Mouse (Mus musculus) neural tube, embryonic 10.5 days (tissue): ENCODE measurements around the gene Dock10.

Source experiments
- DNase-seq: peaks from one replicate; pipeline ENCODE4 v3.0.0-alpha.2; 2017; ENCODE audit warnings: low spot score; ENCODE audit errors: extremely low spot score

Gene Dock10

GRCm38 (mm10) chr1:80659465-80660245, 98.7 kb downstream of the Dock10 start:
- DNase-seq = no peak

GRCm38 (mm10) chr1:80656389-80656788, 101.9 kb downstream of the Dock10 start:
- no peak for DNase-seq

DNA sequence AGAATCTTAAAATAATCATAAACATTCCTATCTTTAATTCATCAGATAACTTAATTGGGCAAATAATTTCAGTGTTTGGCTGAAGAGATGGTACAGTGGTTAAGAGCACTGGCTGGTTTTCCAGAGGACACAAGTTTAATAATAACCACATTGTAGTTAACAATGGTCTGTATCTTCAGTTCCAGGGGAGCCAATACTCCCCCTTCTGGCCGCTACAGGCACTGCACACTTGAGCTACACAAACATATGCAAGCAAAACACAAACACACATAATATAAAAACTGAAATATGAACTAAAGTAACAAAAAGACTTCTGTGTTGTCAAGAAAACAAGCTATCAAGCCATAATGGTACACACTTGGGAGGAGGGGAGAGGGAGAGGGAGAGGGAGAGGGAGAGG, 102.5 kb downstream of the Dock10 start:
- DNase-seq = no peak

GRCm38 (mm10) chr1:80655195-80655594, 103.1 kb downstream of the Dock10 start:
- no peak for DNase-seq

DNA sequence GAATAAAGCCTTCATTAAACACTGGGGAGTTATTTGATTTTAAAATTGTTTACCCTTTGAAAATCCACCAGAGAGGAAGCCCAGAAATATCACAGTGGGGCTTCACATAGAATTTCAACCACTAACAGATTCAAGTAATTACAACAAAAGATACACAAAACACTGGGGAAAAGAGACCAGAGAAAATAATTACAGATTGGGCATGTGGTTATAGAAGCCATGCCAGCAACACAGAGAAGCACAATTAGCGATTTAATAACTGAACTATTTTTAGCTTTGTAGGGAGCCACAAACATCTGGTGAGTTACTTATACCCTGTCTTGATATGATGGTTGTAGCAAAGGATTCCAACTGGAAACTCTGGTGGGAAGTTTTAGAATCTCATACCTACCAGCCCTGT, 104.2 kb downstream of the Dock10 start:
- DNase-seq = no peak

DNA sequence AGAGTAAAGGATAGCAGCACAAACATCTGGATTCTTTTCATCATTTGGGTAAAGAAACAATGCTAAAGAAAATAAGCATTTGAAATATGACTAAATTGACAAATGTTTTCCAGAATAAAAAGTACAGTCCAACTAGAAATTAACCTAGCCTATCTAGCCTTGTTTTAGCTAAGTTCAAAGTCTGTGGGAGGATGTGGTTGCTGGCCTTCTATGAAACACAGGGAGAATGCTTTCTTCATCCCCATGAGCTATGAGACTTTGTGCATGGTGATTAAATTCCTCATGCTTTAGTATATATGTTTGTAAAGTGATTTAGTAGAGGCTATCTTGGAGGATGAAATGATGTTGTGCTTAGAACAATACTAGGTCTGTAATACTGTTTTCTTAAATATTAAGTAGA, 105.5 kb downstream of the Dock10 start:
- no peak for DNase-seq

DNA sequence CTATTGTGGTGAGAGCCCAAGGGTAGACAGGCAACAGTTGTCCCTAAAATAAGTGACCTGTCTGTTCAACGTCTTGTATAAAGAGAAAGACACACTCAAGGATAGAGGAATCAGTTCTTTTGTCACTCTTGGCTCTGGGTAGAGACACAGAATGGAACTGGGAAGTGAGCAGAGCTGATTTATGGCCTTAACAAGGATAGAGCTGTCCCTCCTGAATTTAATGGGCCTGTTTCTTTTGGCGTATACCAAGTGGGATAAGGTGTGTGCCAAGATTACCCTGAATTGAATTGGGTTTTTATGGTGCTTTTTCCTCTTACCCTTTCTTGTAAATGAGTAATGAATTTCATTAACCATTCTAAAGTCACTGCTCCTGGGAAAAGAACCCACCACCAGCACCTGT, 106.2 kb downstream of the Dock10 start:
- DNase-seq = no peak

- no peak for DNase-seq
Measured at GRCm38 (mm10) chr1:80646602-80647001, 111.7 kb downstream of the Dock10 start.

GRCm38 (mm10) chr1:80643866-80644451, 114.4 kb downstream of the Dock10 start:
- no peak for DNase-seq

DNA sequence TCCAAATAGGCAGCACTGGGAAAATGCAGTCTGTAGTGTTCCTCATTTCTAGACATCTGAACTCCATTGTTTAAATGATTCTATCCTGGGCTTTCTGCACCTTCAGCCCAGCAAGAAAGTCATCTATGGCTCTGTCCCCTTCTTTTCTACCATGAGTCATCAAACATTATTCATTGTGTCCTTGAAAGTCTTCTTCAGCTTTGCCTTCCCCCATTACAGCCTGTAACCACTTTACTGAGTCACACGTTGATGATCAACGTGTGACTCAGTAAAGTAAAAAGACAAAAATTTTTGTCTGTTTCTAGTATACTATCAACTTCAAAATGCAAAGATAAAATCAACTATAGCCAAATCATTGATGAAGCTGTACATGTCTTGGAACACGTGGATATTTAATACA, 116.5 kb downstream of the Dock10 start:
- DNase-seq = no peak

DNA sequence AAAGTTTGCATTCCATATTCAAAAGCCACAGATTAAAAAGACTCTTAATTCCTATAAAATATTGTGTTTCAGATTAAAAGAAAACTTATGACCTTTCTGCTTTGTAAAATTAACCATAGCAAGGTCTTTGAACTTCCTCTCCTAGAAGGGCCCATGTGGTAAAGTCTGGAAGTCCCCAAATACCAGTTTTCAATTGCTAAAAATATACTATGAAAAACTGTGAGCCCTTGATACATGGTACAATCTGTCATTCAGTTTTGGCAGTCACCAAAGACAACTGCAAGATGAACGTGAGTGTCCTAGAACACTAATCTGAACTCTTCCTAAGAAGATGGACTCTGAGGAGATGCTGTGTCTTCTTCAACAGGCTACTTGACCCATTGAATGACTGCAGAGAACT, 117.0 kb downstream of the Dock10 start:
- no peak for DNase-seq

- DNase-seq = no peak
Measured at GRCm38 (mm10) chr1:80639553-80639952, 118.8 kb downstream of the Dock10 start.

GRCm38 (mm10) chr1:80637214-80637705, 121.1 kb downstream of the Dock10 start:
- no peak for DNase-seq

- DNase-seq = no peak
Measured at GRCm38 (mm10) chr1:80635825-80636224, 122.5 kb downstream of the Dock10 start.

- DNase-seq = no peak
Measured at GRCm38 (mm10) chr1:80633536-80633935, 124.8 kb downstream of the Dock10 start.

GRCm38 (mm10) chr1:80630179-80631149, 127.9 kb downstream of the Dock10 start:
- DNase-seq = peak; percentile 15

GRCm38 (mm10) chr1:80628054-80628453, 130.3 kb downstream of the Dock10 start:
- DNase-seq = no peak

- no peak for DNase-seq
Measured at GRCm38 (mm10) chr1:80626800-80627199, 131.5 kb downstream of the Dock10 start.

DNA sequence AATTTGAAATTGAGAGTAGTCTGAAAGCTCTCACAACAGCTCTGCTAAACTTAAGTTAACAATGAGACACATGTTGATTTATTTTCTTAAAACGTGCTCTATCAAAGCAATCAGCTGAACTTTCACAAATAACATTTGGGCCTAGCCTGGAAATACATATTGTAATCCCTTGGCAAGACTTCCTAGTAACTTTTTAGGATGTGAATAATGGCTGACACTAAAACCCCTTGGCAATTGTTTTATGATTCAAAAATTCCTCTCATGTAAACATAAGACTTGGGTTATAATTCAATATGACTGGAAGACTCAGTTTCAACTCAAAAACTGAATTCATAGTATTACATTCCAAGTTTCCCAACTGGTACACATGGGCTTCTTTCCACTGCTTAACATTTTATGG, 133.0 kb downstream of the Dock10 start:
- no peak for DNase-seq

DNA sequence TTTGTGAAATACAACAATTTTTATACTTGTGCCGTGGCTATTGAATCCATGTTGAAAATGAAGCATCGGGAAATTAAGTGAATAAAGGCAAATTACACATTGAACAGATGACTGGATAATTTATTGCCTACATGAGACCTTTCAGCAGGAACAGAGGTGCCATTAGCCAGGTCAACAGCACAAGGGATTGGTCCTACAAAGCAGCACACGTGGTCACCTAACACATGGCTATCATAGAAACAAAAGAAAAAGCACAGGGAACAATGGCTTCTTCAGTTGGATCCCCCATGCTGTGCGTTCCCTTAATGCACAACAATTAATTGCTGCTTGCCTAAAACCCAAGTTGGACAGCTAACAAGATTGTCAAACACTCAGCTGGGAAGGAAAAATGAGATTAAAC, 133.8 kb downstream of the Dock10 start:
- no peak for DNase-seq

DNA sequence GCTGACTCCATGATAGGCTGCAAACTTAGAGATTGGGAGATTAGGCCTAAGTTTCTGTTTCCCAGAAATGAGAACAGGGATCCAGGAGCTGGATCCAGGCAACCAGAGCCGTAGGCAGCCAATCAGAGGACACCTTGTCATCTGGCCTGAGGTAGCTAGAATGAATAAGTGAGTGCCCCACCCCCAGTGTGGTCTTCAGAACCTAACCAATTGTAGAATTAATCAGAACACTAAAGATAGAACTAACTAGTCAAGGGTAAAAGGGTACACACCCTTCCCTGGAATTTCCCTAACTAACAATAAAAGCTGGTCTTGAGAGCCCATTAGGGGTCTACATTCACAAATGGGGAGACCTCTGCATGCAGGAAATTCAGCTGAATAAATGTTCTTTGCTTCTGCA, 135.7 kb downstream of the Dock10 start:
- DNase-seq = no peak

GRCm38 (mm10) chr1:80619100-80619499, 139.2 kb downstream of the Dock10 start:
- no peak for DNase-seq
